Mouse (Mus musculus) heart, adult 9 months (tissue): ENCODE measurements around the gene Adgra1.

Experiments
- DNase-seq, 2 experiments: peaks; one replicate each; pipeline ENCODE4 v3.0.0; 2022; ENCODE audit warnings: low spot score in 2 of 2

Gene Adgra1

DNA sequence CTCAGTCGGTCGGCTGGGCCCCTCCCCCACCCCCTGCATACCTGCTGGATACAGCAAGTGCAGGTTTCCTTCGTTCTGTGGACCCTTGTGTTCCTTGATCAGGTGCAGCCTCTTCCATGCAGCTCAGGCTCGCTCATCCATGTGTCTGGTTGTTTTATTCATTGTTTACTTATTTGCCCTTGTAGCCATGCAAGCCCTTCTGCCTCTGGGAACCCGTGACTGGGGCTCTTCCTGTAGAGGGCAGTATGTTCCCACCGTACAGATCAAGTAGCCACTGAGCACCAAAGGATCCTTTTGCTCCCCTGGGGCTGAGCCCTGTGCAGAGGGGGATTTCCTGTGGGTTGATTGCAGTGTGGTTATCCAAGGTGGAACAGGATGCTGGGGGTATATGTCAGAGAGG lies 71.7 kb downstream of the Adgra1 start:
- no peak for DNase-seq

DNA sequence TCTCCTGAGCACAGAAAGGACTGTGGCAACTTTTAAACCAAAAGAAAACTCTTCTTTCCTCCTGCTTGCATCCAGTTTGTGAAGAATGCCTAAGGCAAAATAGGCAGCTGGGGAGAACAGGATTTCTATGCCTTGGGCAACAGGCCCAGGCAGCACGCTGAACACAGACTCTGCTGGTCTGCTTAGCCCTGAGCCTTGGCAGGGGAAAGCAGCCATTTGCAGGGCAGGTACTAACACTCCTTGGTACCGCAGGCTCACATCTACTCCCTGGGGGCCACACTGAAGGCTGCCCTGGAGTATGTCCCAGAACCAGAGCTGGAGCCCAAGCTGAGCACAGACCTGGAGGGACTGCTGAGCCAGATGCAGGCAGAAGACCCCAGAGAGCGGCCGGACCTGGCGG lies 74.2 kb downstream of the Adgra1 start:
- no peak for DNase-seq

DNA sequence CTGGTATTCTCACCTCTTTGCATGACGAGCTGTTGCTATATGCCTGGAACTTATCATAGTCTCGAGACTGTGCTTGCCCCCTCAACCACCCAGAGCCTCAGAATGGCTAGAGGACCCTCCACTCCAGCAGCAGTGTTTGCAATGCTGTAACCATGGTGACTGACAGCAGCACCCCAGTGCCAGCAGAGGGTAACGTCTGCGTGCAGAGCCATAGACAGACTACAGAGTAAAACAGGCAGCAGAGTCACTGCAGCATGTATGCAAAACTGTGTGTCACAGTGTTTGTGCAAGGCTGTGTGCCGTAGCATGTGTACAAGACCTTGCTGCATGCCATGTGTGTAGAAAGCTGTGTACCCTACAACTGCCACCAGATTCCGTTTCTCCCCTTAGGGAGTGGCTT lies 75.5 kb downstream of the Adgra1 start:
- DNase-seq = no peak

DNA sequence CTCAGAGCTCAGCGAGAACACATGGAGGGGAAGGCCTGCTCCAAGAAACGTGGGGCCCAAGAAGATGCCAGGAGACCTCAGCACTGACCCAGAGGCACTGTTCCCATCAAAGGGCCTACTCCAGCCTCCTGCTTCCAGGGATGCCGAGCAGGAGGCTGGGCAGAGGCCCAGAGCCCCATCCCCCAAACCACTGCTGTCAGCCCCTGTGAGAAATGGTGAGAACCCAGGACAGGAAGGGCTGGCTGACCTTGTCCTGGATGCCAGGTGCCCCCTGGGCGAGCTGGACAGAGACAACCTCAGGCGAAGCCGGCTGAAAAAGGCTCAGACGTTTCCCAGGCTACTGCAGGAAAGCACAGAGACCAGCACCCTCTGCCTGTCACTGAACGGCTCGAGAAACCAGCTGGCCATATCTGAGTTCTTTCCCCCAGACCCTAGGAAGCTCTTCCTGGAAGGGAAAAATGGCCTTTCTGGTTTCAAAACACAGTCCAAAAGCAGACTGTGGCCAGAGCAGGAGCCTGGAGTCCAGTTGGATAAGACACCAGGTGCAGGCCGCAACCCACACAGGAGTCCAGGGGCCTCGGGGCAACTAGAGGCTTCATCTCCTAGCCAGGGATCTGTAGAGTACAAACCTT lies 76.3 kb downstream of the Adgra1 start:
- DNase-seq = no peak

DNA sequence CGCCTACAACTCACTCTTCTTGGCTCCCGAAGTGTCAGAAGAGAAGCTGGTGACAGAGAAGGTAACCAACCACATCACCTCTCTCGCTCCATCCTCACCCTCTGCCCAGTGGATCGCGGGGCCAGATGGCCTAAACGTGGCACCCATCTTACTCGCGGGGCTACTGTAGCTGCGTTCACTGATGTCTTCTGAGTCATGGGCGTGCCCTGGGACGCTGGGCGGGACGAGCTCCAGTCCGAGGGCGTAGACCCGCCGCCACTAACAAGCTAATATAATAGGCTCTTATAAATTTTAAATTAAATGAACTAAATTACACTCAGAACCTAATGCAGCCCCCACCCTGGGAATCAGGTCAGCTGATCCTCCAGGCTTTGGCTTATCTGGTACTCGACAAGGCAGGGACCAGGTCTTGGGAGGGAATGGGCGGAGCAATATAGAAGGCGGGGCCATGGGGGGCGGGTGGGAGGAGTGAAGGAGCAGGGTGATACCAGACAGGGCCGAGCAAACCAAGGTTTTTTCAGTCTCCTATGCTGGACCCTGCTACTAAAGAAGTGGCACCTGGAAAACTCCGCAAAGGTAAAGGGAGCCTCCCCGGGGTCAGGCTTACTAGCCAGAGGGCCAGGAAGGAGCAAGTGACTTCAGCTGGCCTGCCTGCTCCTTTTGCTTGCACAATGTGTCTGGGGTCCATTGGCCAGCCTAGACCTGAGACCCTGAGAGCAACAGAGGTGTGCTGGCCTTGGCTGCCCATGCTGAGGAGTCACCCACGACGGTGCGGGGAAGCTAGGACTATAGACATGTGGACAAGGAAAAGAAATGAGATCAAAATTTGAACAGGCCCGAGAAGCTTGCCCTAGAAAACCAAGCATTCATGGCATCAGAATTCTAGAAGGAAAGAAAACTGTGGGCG lies 80.4 kb downstream of the Adgra1 start:
- no peak for DNase-seq

GRCm38 (mm10) chr7:139915646-139916257 lies 81.8 kb downstream of the Adgra1 start:
- no peak for DNase-seq

GRCm38 (mm10) chr7:139916345-139916744 lies 82.4 kb downstream of the Adgra1 start:
- DNase-seq = no peak

GRCm38 (mm10) chr7:139918262-139918661 lies 84.3 kb downstream of the Adgra1 start:
- no peak for DNase-seq
